Mouse (Mus musculus) c-Kit-positive CD71-positive TER-119-positive erythroid progenitor cells, embryonic 14.5 days (primary cell): ENCODE measurements around the gene Mrps34.
"Not testable (repeated sequence)": the region's sequence is repeated elsewhere in the genome, so short reads cannot be mapped to it uniquely, and the experiment has no call there.

Experiments used
- DNase-seq: peaks from one replicate; pipeline ENCODE4 v3.0.0-alpha.2; 2013; ENCODE audit warnings: low spot score

The Mrps34 gene

GRCm38 (mm10) chr17:24900014-24900413, 5.1 kb downstream of the Mrps34 start:
- no peak for DNase-seq

DNA sequence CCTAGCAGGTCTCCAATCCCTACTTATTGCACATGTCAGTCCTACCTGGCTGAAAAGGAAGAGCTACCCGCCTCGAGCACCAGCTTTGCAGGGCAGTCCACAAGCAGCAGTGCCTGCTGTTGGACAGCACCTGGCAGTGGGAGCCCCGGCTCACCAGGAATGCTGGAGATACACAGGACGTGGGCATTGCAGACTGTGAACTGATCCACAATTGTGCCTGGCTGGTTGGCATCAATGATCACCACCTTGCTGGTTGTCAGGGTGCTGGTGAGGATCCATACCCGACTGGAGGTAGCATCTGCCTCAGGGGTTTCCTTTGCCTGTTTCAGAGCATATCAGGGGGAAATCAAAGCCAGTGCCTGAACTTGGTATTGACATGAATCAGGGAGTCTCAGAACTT, 7.2 kb downstream of the Mrps34 start:
- DNase-seq: no peak

DNA sequence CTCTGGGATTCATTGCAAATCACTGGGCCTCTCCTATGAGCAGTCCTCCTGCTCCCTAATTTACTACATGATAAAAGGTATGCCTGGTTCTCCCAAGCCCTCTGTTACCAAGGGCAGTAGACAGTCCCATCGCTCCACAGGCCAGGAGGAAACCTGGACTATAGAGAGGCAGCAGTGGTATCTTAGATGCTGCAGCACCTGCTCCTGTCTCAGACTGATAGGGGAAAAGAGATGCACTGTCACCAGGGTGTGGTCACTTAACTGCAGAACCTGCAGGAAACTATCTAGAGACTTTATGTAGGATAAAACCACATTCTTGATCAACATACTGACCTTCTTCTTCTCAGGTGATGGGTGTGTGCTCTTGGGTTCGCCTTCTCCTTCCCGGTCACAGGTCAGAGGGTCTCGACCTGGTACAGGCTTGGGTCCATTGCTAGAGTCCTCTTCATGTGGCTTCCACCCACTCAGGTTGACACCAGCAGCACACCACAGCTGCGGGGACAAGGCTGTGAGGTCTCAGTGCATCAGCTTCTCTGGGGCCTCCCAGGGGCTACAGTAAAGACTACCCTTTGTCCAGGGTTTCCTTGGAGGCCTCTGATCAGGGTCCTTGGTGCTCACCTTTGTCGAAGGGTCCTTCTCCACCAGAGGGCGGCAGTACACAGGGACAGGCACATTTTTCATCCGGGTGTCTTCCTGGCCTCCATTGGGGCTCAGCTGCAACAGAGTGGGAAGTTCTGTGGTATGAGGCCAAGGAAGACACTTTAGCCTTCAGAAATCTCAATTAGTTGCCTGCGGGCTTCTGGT, 8.0 kb downstream of the Mrps34 start:
- peak; percentile 90 for DNase-seq

DNA sequence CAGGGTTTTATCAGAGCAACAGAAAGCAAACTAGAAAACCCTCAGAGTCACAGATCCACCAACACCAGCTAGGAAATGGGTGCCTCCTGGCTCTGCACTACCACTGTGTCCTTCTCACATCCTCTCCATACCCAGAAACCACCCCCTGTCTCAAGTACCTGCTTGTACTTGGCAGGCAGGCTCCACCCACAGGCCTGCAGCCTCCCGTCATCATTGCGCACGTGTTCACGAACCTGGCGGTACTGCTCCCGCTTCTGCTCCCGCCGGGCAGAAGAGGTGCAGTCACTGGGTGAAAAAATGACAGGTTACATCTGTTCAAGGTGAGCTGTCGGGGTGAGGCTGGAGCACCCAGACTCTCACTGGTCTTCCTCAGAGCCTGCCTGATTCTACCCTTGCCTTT, 8.9 kb downstream of the Mrps34 start:
- no peak for DNase-seq

DNA sequence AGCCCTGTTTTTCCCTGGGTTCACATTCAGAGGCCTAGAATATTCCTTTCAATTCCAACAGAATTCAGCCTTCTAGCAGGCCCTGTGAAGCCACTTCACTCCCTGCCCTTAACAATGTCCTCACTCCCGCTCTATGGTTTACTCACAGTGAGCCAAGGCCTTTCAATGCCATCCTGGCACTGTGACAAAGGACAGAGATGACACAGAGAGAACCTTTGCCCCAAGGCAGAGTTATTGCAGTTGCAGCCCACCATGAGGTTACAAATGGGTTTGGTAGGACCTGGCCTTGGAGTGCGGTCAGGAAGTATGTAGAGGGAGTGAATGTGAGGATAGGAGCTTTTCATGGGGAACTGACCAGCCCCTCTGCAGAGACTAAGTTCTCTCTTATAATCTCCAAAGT, 12.7 kb downstream of the Mrps34 start:
- no peak for DNase-seq

- no peak for DNase-seq
Measured at GRCm38 (mm10) chr17:24913984-24914383, 19.1 kb downstream of the Mrps34 start.

- DNase-seq: no peak
Measured at GRCm38 (mm10) chr17:24923246-24923645, 28.3 kb downstream of the Mrps34 start.

GRCm38 (mm10) chr17:24929506-24929905, 34.6 kb downstream of the Mrps34 start:
- no peak for DNase-seq

DNA sequence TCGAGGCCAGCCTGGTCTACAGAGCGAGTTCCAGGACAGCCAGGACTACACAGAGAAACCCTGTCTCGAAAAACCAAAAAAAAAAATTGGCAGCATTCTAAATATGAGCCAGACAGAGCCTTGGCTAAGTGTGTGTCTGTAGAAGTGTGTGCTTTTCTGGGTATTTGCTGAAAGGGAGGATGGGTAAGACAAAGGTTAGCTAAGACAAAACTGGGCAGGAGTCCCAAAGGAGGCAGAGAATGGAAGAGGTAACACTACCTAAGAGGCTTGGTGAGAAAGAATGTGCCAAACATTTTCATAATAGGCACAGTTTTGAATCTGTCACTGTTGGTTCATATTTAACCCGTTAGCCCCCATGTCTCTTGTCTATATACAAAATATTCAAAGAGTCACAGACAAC, 37.5 kb downstream of the Mrps34 start:
- DNase-seq: no peak

GRCm38 (mm10) chr17:24933163-24933562, 38.2 kb downstream of the Mrps34 start:
- no peak for DNase-seq

- DNase-seq: no peak
Measured at GRCm38 (mm10) chr17:24934926-24935325, 40.0 kb downstream of the Mrps34 start.

DNA sequence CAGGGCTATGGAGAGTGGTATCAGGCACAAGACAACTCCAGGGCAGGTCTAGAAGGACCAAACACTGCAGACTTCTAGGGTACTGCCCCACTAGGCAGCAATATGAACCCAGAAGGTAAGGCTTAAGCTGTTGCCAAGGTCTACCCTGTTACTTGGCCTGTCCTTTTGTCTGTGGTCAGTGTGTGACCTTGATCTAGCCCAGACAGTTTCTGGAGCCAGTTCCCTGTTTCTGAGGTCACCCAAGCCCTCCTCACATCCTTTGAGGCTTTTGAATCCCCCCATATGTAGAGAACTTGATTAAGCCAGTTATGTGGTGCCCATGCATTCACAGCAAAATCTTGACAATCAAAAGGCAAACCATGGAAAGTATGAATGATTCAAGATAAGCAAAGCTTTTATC, 40.8 kb downstream of the Mrps34 start:
- DNase-seq: no peak

GRCm38 (mm10) chr17:24936259-24937237, 41.6 kb downstream of the Mrps34 start, which contains the start of gene Mapk8ip3:
Gene Mapk8ip3, minus strand, starts transcription at chr17:24936977.
- DNase-seq: peak; percentile 93

DNA sequence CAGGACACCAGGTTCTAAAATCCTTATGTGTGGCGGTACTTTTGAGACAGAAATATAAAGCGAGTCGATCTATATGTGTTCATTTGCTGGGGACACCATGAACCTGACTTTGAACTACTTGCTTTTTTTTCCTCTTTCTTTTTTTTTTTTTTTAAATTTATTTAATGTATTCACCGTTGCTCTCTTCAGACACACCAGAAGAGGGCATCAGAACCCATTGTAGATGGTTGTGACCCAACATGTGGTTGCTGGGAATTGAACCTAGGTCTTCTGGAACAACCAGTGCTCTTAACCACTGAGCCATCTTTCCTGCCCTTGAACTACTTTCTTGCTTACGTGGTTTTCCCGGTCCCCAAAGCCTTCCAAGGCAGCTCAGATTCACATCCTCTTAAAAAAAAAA, 42.4 kb downstream of the Mrps34 start:
- DNase-seq: no peak

DNA sequence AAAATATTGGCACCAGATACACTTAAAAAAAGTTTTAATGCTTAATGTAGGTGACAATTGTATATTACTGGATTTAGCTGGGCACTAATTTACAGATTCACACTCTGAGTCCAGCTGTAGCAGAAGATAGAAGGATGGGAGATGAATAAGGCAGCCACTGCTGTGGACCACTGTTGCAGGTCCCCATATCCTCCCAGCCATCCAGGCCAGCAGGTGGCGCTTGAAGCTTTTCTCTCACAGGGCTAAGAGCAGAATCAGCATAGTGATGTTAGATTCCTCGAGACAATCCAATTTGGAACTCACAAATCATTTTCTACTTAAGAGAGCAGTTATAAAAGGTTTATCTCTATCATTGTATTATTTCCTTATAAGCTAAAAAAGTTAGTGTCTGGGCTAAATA, 47.5 kb downstream of the Mrps34 start:
- not testable (repeated sequence) for DNase-seq

DNA sequence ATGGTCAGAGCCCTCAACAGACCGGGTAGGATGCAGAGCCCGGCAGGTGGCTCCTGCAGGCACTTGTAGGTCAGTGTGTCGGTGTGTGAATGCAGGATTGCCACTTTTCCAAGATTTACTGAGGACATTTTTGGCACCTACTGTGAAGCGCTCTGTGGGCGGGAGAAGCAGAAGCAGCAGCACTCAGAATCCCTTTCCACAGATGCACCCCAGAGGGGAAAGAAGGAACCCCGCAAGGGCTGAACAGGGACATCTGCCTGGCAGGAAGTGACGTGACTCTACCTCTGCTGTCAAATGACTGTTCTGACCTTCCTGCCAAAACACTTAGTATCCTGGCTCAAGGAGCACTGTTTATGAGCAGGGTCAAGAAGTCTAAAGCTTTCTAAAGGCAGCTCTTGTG, 48.1 kb downstream of the Mrps34 start:
- DNase-seq: no peak

DNA sequence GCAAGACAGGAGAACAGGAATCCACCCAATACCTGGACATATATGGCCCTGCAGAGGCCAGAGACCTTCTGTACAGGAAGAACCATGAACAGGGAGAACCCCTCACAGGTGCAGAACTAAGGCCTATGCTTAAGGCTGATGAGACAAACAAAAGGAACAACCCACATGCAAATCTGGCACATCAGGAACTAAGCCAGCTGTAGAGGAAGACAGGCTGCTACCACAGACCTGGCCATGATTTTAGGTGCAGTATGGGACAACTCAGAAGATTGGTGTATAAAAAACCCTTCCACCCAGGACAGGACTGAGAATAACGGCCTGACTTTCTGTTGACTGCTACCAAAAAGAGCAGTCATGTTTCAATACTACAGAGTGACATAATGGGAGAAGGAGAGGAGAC, 48.7 kb downstream of the Mrps34 start:
- not testable (repeated sequence) for DNase-seq
